Mouse (Mus musculus): ENCODE measurements at regions not wholly inside any gene's neighbourhood (a gene's known extent, or its start where the extent isn't known, plus 50 kb on each side); places are given as distances from the start of the nearest gene placed in this dataset.

DNA sequence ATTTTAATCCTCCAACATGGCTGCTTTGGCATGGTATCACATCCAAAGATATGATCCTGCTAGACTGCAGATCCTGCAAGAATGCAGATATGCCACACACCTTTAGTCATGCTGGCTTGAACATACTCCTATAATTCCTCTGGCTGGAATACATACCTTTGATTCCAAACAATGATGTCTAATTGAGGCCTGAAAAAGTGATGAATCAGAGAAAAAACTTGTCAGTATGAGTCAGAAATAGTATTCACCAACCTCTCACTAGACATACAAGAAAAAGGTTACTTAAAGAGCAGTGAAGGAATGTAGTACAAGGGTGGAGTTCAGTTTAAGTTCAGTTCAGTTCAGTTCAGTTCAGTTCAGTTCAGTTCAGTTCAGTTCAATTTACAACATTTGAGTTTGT lies 214.5 kb upstream of the Sema3a start:
- no peak for TF ChIP-seq CTCF (IDR thresholded peaks at IDR 0.05; ENCODE audit: low read depth)
- no peak for TF ChIP-seq EP300 (optimal IDR thresholded peaks at IDR 0.05)

All from stomach, postnatal 0 days (tissue).